Mouse (Mus musculus) spleen, adult 2 months (tissue): ENCODE data around the gene Xylt2. TPM values are rescaled to one million over a fixed set of nuclear protein-coding genes. Genes with fewer than 3 reads are reported as not detected.

Experiments
- DNase-seq, 2 experiments: peaks; one replicate each; pipeline versions ENCODE4 v3.0.0 to v3.0.0-alpha.2; 2012 to 2021; ENCODE audit warnings: low spot score in 2 of 2, low read depth in 1 of 2
- H3K27ac ChIP-seq: fragments of 200-500 bp; 2 replicates; pipeline ENCODE4 v1.5.1; 2012; ENCODE audit warnings: low read length, inconsistent platforms; ENCODE audit not compliant: insufficient read depth
- H3K27me3 ChIP-seq: fragments of 200-500 bp; 2 replicates; pipeline ENCODE4 v1.6.1; 2012; ENCODE audit warnings: mild to moderate bottlenecking, moderate library complexity, low read length, inconsistent platforms; ENCODE audit not compliant: control insufficient read depth, insufficient read depth
- H3K36me3 ChIP-seq: fragments of 200-500 bp; 2 replicates; pipeline ENCODE4 v1.6.1; 2012; ENCODE audit warnings: mild to moderate bottlenecking, low read length, inconsistent platforms; ENCODE audit not compliant: control insufficient read depth, insufficient read depth
- H3K4me1 ChIP-seq: fragments of 200-500 bp; 2 replicates; pipeline ENCODE4 v1.6.1; 2011; ENCODE audit warnings: inconsistent platforms; ENCODE audit not compliant: control insufficient read depth, insufficient read depth, insufficient read length
- H3K4me3 ChIP-seq: fragments of 200-500 bp; 2 replicates; pipeline ENCODE4 v1.5.1; 2011; ENCODE audit warnings: mild to moderate bottlenecking, inconsistent platforms; ENCODE audit not compliant: insufficient read depth, insufficient read length; ENCODE audit errors: extremely low read depth
- CTCF ChIP-seq: fragments of 200-500 bp; IDR thresholded peaks from 2 replicates; pipeline ENCODE4 v1.5.1; 2011; ENCODE audit warnings: mild to moderate bottlenecking, inconsistent platforms; ENCODE audit not compliant: insufficient read depth, insufficient read length, insufficient replicate concordance; ENCODE audit errors: extremely low read depth
- POLR2A ChIP-seq: fragments of 200-500 bp; IDR thresholded peaks from 2 replicates; pipeline ENCODE4 v1.6.1; 2011; ENCODE audit warnings: low read depth, low read length, inconsistent platforms
- WGBS: fragments of 180-500 bp; shearing (Covaris S2); methylation state at CpG from one replicate; pipeline ENCODE4 v1.1.7; 2018; 5-methylcytosine and 5-hydroxymethylcytosine counted together
- polyA plus RNA-seq: library from polyadenylated mRNA; depleted of rRNA; stranded (reverse); fragments of >200 nt; gene quantifications from 2 replicates; pipeline ENCODE4 v1.2.3, GENCODE M21; 2012; rRNA removed

The Xylt2 gene
- polyA plus RNA-seq, 1 experiment = 25.7 TPM

DNA sequence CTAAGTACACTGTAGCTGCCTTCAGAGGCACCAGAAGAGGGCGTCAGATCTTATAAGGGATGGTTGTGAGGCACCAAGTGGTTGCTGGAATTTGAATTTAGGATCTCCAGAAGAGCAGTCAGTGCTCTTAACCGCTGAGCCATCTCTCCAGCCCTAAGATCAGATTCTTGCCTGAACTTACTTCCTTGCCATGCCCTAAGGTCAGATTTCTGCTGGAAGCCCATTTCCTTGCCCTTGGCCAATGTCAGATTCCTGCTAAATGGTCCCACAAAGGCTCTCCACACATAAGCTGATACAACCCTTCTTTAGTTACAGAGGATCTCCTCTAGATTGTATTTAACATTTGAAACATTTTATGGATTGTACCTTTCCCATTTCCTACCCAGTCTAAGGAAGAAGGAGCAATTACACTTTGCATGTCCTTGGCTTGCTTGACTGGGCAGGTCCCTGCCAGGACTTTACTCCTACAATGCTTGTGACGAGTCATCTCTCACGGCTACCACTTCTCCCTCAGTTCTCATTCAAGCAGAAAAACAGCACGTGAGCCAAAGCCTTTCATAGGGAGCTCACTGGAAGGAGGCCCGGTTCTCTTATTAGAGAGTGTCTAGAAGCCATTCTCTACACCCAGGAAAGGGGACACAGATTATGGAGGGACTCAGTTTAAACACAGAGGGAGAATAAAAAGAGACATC, 56.4 kb downstream of the Xylt2 start:
- 60% methylated on average over 6 of the region's 6 CpGs for WGBS
- DNase-seq = no peak
- Histone ChIP-seq H3K36me3 (no peaks in the 10 kb centered on the region), H3K27me3 (no peaks in the 10 kb centered on the region), H3K4me1 (no peaks in the 10 kb centered on the region), H3K27ac (no peak overlapping the region), H3K4me3 (no peak overlapping the region)
- TF ChIP-seq POLR2A (no peak), CTCF (no peak)

- Histone ChIP-seq H3K27ac (no peak overlapping the region), H3K27me3 (no peaks in the 10 kb centered on the region), H3K4me3 (no peak overlapping the region), H3K4me1 (no peaks in the 10 kb centered on the region; the same call in 1 of the 2 replicates), H3K36me3 (no peaks in the 10 kb centered on the region)
- 90% methylated on average over 2 of the region's 2 CpGs for WGBS
- TF ChIP-seq POLR2A = no peak
- DNase-seq = no peak
Observed at GRCm38 (mm10) chr11:94617646-94618045, 59.7 kb downstream of the Xylt2 start.

GRCm38 (mm10) chr11:94615494-94615893, 61.8 kb downstream of the Xylt2 start:
- Histone ChIP-seq H3K27me3 (no peaks in the 10 kb centered on the region), H3K4me1 (peaks cover 4% of the 10 kb centered on the region; the same call in 1 of the 2 replicates), H3K4me3 (no peak overlapping the region), H3K27ac (no peak overlapping the region), H3K36me3 (no peaks in the 10 kb centered on the region)
- DNase-seq = no peak
- 63% methylated on average over 4 of the region's 4 CpGs for WGBS
- TF ChIP-seq POLR2A = no peak
- no peak for TF ChIP-seq CTCF

GRCm38 (mm10) chr11:94614603-94615002, 62.7 kb downstream of the Xylt2 start:
- Histone ChIP-seq H3K27ac (no peak overlapping the region), H3K27me3 (no peaks in the 10 kb centered on the region), H3K4me1 (peaks cover 4% of the 10 kb centered on the region; the same call in 1 of the 2 replicates), H3K4me3 (no peak overlapping the region), H3K36me3 (no peaks in the 10 kb centered on the region)
- TF ChIP-seq POLR2A = no peak
- TF ChIP-seq CTCF = no peak
- 94% methylated on average over 4 of the region's 4 CpGs for WGBS
- no peak for DNase-seq

Other genes with a start within 250 kb of the Xylt2 start
- gene Cacna1g, start 203.3 kb downstream of the Xylt2 start, polyA plus RNA-seq = 9.8 and 12.0 TPM in 2 replicates
- not detected in 2 replicates for gene Spata20, start 191.3 kb downstream of the Xylt2 start, polyA plus RNA-seq
- gene Epn3, start 177.5 kb downstream of the Xylt2 start, polyA plus RNA-seq = 0.23 and 0.39 TPM in 2 replicates
- gene Mycbpap, start 155.8 kb downstream of the Xylt2 start, polyA plus RNA-seq = 0.06 and 0.11 TPM in 2 replicates
- gene Rsad1, start 128.3 kb downstream of the Xylt2 start, polyA plus RNA-seq = 5.7 and 7.1 TPM in 2 replicates
- 0.11 and 0.20 TPM in 2 replicates for gene Chad, start 112.5 kb downstream of the Xylt2 start, polyA plus RNA-seq
- gene Acsf2, start 75.6 kb downstream of the Xylt2 start, polyA plus RNA-seq = 33.6 and 37.1 TPM in 2 replicates
- gene Lrrc59, start 47.7 kb downstream of the Xylt2 start, polyA plus RNA-seq = 29.3 and 31.4 TPM in 2 replicates
- gene Mrpl27, start 23.7 kb downstream of the Xylt2 start, polyA plus RNA-seq = 11.9 and 14.2 TPM in 2 replicates
- 1.8 and 2.3 TPM in 2 replicates for gene Eme1, start 23.6 kb downstream of the Xylt2 start, polyA plus RNA-seq
- gene Gm11541, start 27.0 kb upstream of the Xylt2 start, polyA plus RNA-seq = not detected in 2 replicates
- gene Cdc34b, start 64.3 kb upstream of the Xylt2 start, polyA plus RNA-seq = not detected in 2 replicates
- gene Tmem92, start 105.2 kb upstream of the Xylt2 start, polyA plus RNA-seq = not detected in 2 replicates